Mouse (Mus musculus) heart, postnatal 0 days (tissue): ENCODE measurements around the gene Heatr5b. TPM values are rescaled to one million over a fixed set of nuclear protein-coding genes. Genes with fewer than 3 reads are reported as not detected.

ENCODE experiments used
- ATAC-seq: fragments of 200-750 bp; cut with Nextera tagmentation; 2 replicates; pipeline ENCODE4 v1.8.0; 2017; ENCODE audit warnings: low read depth, moderate number of reproducible peaks, moderate library complexity; ENCODE audit not compliant: insufficient read depth
- DNase-seq: peaks from one replicate; pipeline ENCODE4 v3.0.0-alpha.2; 2016; ENCODE audit warnings: low spot score
- H3K27ac ChIP-seq: fragments of 300-500 bp; sonication (generic); 2 replicates; pipeline ENCODE4 v1.5.1; 2014; ENCODE audit warnings: low read depth, mild to moderate bottlenecking
- H3K27me3 ChIP-seq: fragments of 300-500 bp; sonication (generic); 2 replicates; pipeline ENCODE4 v1.6.1; 2014; ENCODE audit warnings: low read length, mixed read lengths; ENCODE audit not compliant: control insufficient read depth, insufficient read depth
- H3K36me3 ChIP-seq: fragments of 300-500 bp; sonication (generic); replicated peaks from 2 replicates; pipeline ENCODE4 v1.6.1; 2014; ENCODE audit warnings: low read length, mixed read lengths; ENCODE audit not compliant: control insufficient read depth, insufficient read depth
- H3K4me1 ChIP-seq: fragments of 300-500 bp; sonication (generic); 2 replicates; pipeline ENCODE4 v1.6.1; 2014; ENCODE audit warnings: antibody characterized with exemption; ENCODE audit not compliant: control insufficient read depth, insufficient read depth
- H3K4me2 ChIP-seq: fragments of 300-500 bp; sonication (generic); 2 replicates; pipeline ENCODE4 v1.6.1; 2014; ENCODE audit warnings: low read depth, mild to moderate bottlenecking, low read length, moderate library complexity
- H3K4me3 ChIP-seq: fragments of 300-500 bp; sonication (generic); 2 replicates; pipeline ENCODE4 v1.5.1; 2014; ENCODE audit warnings: low read depth, low read length
- H3K9ac ChIP-seq: fragments of 300-500 bp; sonication (generic); replicated peaks from 2 replicates; pipeline ENCODE4 v1.6.1; 2014; ENCODE audit warnings: low read depth, low read length, mixed read lengths
- H3K9me3 ChIP-seq: fragments of 300-500 bp; sonication (generic); replicated peaks from 2 replicates; pipeline ENCODE4 v1.6.1; 2016; ENCODE audit warnings: low read length; ENCODE audit not compliant: control insufficient read depth
- CTCF ChIP-seq: IDR thresholded peaks from 2 replicates; pipeline ENCODE4 v1.5.1; 2016; ENCODE audit warnings: antibody characterized with exemption, control low read depth, low read depth
- EP300 ChIP-seq: IDR thresholded peaks from 2 replicates; pipeline ENCODE4 v1.6.1; 2016; ENCODE audit warnings: antibody characterized with exemption, low read depth
- WGBS: fragments of 180-500 bp; shearing (Covaris S2); extraction: QIAGEN DNeasy Blood & Tissue Kit; methylation state at CpG from one replicate; pipeline ENCODE4 v1.1.7; 2014; 5-methylcytosine and 5-hydroxymethylcytosine counted together
- polyA plus RNA-seq: library from polyadenylated mRNA; unstranded; fragments of >200 nt; fragmentation: Nextera tagmentation; extraction: Ambion mirVana; gene quantifications from 2 replicates; pipeline ENCODE4 v1.2.1, GENCODE M21; 2015
- total RNA-seq: library from RNA; depleted of rRNA; stranded (reverse); fragments of >200 nt; gene quantifications from 2 replicates; pipeline ENCODE4 v1.2.3, GENCODE M21; 2014; ENCODE audit warnings: low replicate concordance

Gene Heatr5b
- total and polyA plus RNA-seq, 2 experiments from 2014 or later, result 13.8 to 56.7 TPM

DNA sequence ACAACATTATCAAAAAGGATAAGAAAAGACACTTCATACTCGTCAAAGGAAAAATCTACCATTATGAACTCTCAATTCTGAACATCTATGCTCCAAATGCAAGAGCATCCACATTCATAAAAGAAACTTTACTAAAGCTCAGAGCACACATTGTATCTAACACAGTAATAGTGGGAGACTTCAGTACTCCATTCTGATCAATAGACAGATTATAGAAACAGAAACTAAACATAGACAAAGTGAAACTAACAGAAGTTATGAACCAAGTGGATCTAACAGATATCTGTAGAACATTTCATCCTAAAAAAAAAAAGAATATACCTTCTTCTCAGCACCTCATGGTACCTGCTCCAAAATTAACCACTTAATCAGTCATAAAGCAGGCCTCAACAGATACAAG is 56.4 kb downstream of the Heatr5b start:
- H3K36me3 ChIP-seq, result peaks cover 15% of the 10 kb centered on the region
- DNase-seq (no peak), ATAC-seq (no peak)

DNA sequence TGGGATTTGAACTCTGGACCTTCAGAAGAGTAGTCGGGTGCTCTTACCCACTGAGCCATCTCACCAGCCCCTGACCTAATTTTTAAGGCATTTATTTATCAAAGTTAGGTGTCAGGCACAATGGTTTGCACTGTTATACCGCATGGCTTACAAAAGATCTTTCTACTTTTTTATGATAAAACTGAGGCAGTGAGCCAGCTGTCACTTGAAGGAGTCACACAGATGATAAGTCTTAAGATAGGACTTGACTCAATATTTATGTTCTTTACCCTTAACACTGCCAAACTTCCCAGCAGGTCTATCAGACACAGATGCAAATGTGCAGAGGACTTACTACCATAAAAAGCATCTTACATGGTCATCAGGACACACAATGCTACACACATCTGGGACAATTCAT is 62.8 kb downstream of the Heatr5b start:
- H3K4me2 ChIP-seq, result no peak overlapping the region
- 61% methylated on average over 2 of the region's 2 CpGs for WGBS
- DNase-seq, result no peak
- H3K27me3 ChIP-seq, result no peaks in the 10 kb centered on the region
- TF ChIP-seq EP300 (no peak), CTCF (no peak)
- no peak overlapping the region for H3K4me3 ChIP-seq
- H3K36me3 ChIP-seq, result peaks cover 7% of the 10 kb centered on the region
- H3K4me1 ChIP-seq, result peaks cover 23% of the 10 kb centered on the region; the same call in 1 of the 2 replicates
- no peak overlapping the region for H3K27ac ChIP-seq
- no peaks in the 10 kb centered on the region for H3K9me3 ChIP-seq
- no peak overlapping the region for H3K9ac ChIP-seq
- no peak for ATAC-seq

More for the DNA sequence above, 56.4 kb downstream of the Heatr5b start:
- TF ChIP-seq EP300, result no peak
- no peak for TF ChIP-seq CTCF
- 85% methylated on average over 1 of the region's 1 CpGs for WGBS
- no peak overlapping the region for H3K4me2 ChIP-seq
- H3K4me1 ChIP-seq, result no peaks in the 10 kb centered on the region
- H3K9me3 ChIP-seq, result no peaks in the 10 kb centered on the region
- H3K9ac ChIP-seq, result no peak overlapping the region
- H3K27me3 ChIP-seq, result no peaks in the 10 kb centered on the region
- no peak overlapping the region for H3K4me3 ChIP-seq
- no peak overlapping the region for H3K27ac ChIP-seq

DNA sequence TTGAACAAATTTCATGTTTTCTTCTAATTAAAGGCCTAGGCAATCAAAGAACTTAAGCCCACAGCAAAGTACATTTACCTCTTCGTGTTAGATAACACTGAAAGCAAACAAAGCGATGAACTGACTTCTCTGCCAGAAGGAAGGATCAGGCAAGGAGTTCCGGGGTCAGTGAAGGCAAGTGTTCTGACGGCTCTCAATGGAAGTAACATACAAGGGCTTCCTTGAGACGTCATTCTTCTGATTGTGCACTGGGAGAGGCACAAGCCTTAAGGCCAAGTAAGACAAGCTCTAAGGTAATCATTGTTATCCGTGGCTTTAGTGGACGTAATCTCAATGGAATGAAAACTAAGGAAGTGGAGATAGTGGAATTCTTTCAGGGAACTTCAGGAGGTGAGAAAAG is 64.2 kb downstream of the Heatr5b start:
- peaks cover 14% of the 10 kb centered on the region for H3K36me3 ChIP-seq
- DNase-seq (no peak), ATAC-seq (no peak)
- H3K27me3 ChIP-seq, result no peaks in the 10 kb centered on the region
- no peak for TF ChIP-seq CTCF
- TF ChIP-seq EP300, result no peak
- no peak overlapping the region for H3K4me2 ChIP-seq
- H3K4me3 ChIP-seq, result no peak overlapping the region
- H3K9ac ChIP-seq, result no peak overlapping the region
- peak overlapping the region; percentile 88 for H3K27ac ChIP-seq
- H3K4me1 ChIP-seq, result peaks cover 30% of the 10 kb centered on the region
- no peaks in the 10 kb centered on the region for H3K9me3 ChIP-seq
- WGBS, result 31% methylated on average over 7 of the region's 7 CpGs

DNA sequence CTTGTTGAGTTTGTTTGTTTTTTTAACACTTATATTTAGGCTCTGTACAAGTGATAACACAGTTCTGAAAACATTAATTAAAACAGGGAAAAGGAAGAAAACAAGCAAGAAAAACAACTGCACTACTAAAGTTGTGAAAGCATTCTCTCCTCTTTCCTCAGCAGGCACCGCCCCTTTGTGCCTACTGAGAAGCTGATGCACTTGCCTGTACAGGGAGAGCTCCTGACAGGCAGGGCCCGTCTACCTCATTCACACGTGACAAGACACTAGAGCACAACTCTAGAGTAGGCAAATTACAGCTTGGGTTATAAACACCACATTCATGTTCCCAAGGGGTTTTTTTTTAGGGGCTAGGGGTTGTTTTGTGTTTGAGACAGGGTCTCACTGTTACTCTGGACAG is 65.8 kb downstream of the Heatr5b start:
- peak; percentile 72 for DNase-seq
- peak; percentile 80 for ATAC-seq
- Histone ChIP-seq H3K27ac (peak overlapping the region; percentile 88), H3K36me3 (peaks cover 23% of the 10 kb centered on the region), H3K27me3 (no peaks in the 10 kb centered on the region), H3K9me3 (no peaks in the 10 kb centered on the region), H3K4me2 (no peak overlapping the region), H3K9ac (no peak overlapping the region), H3K4me3 (no peak overlapping the region), H3K4me1 (peaks cover 30% of the 10 kb centered on the region)
- TF ChIP-seq EP300 (no peak), CTCF (no peak)
- WGBS, result 24% methylated on average over 3 of the region's 3 CpGs

DNA sequence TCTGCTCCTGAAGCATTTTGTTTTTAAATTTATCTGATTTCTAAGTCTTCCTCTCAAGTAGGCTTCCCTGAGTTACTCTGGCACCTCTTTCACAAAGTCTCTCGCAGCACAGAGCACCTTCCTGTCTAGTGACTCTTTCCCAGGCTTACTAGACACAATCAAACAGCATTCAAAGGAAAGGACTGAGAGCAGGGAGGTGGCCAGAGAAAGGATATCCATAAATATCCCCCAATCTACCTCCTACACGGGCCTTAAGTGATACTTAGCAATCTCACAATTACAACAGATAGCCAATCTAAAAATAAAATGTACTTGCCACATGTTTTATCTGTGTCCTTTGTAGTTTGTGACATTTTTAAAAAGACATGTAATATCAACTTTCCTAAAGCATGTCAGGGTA is 66.2 kb downstream of the Heatr5b start:
- H3K4me2 ChIP-seq, result 0 out of 2 replicates have a peak overlapping the region, but pooled peaks have one; percentile 20
- H3K27ac ChIP-seq, result peak overlapping the region; percentile 88
- TF ChIP-seq EP300 (peak; percentile 28; the same call in 1 of the 2 replicates), CTCF (no peak)
- no peak overlapping the region for H3K4me3 ChIP-seq
- ATAC-seq (peak; percentile 69), DNase-seq (peak; percentile 59)
- 5% methylated on average over 2 of the region's 2 CpGs for WGBS
- no peaks in the 10 kb centered on the region for H3K27me3 ChIP-seq
- no peak overlapping the region; the same call in 1 of the 2 replicates for H3K9ac ChIP-seq
- H3K9me3 ChIP-seq, result no peaks in the 10 kb centered on the region
- peaks cover 30% of the 10 kb centered on the region for H3K4me1 ChIP-seq
- peaks cover 23% of the 10 kb centered on the region for H3K36me3 ChIP-seq

DNA sequence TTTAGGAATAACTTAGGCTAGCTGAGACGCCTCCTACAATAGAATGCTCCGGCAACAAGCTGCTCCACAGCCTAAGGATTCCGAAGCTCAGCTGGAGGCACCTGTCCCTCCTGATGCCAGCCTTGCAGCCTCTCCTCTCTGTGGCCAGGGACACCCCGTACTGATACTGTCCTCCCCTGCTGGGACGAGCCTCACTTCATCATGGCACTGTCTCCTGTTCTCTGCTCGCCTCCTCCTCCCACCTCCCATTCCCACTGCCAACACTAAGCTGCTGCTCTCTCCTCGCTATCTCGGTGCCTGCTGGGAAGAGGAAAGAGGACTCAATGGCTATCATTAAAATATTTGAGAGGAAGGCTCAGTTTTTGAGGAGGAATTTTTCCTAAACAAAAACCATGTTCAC is 67.6 kb downstream of the Heatr5b start:
- 51% methylated on average over 8 of the region's 8 CpGs for WGBS
- TF ChIP-seq CTCF (no peak), EP300 (no peak)
- no peak for ATAC-seq
- no peaks in the 10 kb centered on the region for H3K27me3 ChIP-seq
- H3K9me3 ChIP-seq, result no peaks in the 10 kb centered on the region
- H3K4me1 ChIP-seq, result peaks cover 30% of the 10 kb centered on the region
- H3K9ac ChIP-seq, result 0 out of 2 replicates have a peak overlapping the region, but pooled peaks have one; percentile 29
- H3K4me2 ChIP-seq, result peak overlapping the region; percentile 12; the same call in 1 of the 2 replicates
- H3K4me3 ChIP-seq, result no peak overlapping the region
- DNase-seq, result no peak
- H3K27ac ChIP-seq, result peak overlapping the region; percentile 56
- H3K36me3 ChIP-seq, result peaks cover 19% of the 10 kb centered on the region
